Mouse (Mus musculus) forebrain, embryonic 11.5 days (tissue): Measurements from ENCODE around the gene Msi2. TPM values are rescaled to one million over a fixed set of nuclear protein-coding genes. Genes with fewer than 3 reads are reported as not detected.

Source experiments
- ATAC-seq: fragments of 200-750 bp; cut with Nextera tagmentation; replicated peaks from 2 replicates; pipeline ENCODE4 v1.8.0; 2017; ENCODE audit warnings: moderate TSS enrichment; ENCODE audit not compliant: low FRiP score
- DNase-seq: peaks from one replicate; pipeline ENCODE4 v3.0.0-alpha.2; 2017; ENCODE audit warnings: low spot score
- H3K27ac ChIP-seq: fragments of 300-500 bp; sonication (generic); 2 replicates; pipeline ENCODE4 v1.5.1; 2014; ENCODE audit warnings: low read depth, low read length
- H3K27me3 ChIP-seq: fragments of 300-500 bp; sonication (generic); 2 replicates; pipeline ENCODE4 v1.6.1; 2014; ENCODE audit warnings: mild to moderate bottlenecking, low read length, mixed read lengths; ENCODE audit not compliant: control insufficient read depth, insufficient read depth
- H3K36me3 ChIP-seq: fragments of 300-500 bp; sonication (generic); 2 replicates; pipeline ENCODE4 v1.6.1; 2014; ENCODE audit warnings: mild to moderate bottlenecking, low read length, moderate library complexity, mixed read lengths; ENCODE audit not compliant: control insufficient read depth, insufficient read depth
- H3K4me1 ChIP-seq: fragments of 300-500 bp; sonication (generic); replicated peaks from 2 replicates; pipeline ENCODE4 v1.6.1; 2014; ENCODE audit warnings: low read length, mixed read lengths; ENCODE audit not compliant: control insufficient read depth, insufficient read depth
- H3K4me2 ChIP-seq: fragments of 300-500 bp; sonication (generic); 2 replicates; pipeline ENCODE4 v1.6.1; 2014; ENCODE audit warnings: low read depth, mild to moderate bottlenecking, low read length, moderate library complexity, mixed read lengths; ENCODE audit not compliant: severe bottlenecking
- H3K4me3 ChIP-seq: fragments of 300-500 bp; sonication (generic); 2 replicates; pipeline ENCODE4 v1.5.1; 2014; ENCODE audit warnings: low read depth, low read length
- H3K9ac ChIP-seq: fragments of 300-500 bp; sonication (generic); 2 replicates; pipeline ENCODE4 v1.6.1; 2014; ENCODE audit warnings: low read length
- H3K9me3 ChIP-seq: fragments of 300-500 bp; sonication (generic); 2 replicates; pipeline ENCODE4 v1.6.1; 2016; ENCODE audit warnings: low read length, mixed read lengths; ENCODE audit not compliant: control insufficient read depth
- WGBS: fragments of 180-500 bp; shearing (Covaris S2); extraction: QIAGEN DNeasy Blood & Tissue Kit; methylation state at CpG from one replicate; pipeline ENCODE4 v1.1.7; 2014; 5-methylcytosine and 5-hydroxymethylcytosine counted together
- polyA plus RNA-seq: library from polyadenylated mRNA; unstranded; fragments of >200 nt; fragmentation: Nextera tagmentation; extraction: Ambion mirVana; gene quantifications from 2 replicates; pipeline ENCODE4 v1.2.1, GENCODE M21; 2014

The Msi2 gene
- polyA plus RNA-seq, 1 experiment from 2014 or later, result 26.2 TPM

DNA sequence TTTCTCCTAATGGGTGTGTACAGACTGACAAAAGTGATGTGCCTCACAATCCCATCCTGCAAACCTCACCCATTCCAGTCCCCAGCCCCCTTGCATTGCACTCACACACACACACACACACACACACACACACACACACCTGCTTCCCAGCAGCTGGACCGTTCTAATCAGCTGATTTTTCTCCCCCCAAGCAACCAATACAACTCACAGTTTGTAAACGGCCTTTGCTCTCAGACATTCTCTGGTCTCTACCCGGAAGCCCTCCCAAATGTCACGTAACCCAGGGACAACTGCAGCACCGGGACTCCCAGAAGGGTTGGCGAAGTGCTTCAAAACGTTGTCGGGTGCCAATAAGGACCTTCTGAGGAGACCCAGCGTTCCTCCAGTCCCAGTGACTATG lies 57.9 kb downstream of the Msi2 start:
- H3K9ac ChIP-seq, result no peak overlapping the region
- H3K4me3 ChIP-seq, result no peak overlapping the region
- 90% methylated on average over 9 of the region's 9 CpGs for WGBS
- ATAC-seq, result no peak
- no peaks in the 10 kb centered on the region for H3K27me3 ChIP-seq
- no peaks in the 10 kb centered on the region for H3K9me3 ChIP-seq
- no peaks in the 10 kb centered on the region; the same call in 1 of the 2 replicates for H3K36me3 ChIP-seq
- no peak for DNase-seq
- no peaks in the 10 kb centered on the region for H3K4me1 ChIP-seq
- H3K27ac ChIP-seq, result no peak overlapping the region
- H3K4me2 ChIP-seq, result no peak overlapping the region

DNA sequence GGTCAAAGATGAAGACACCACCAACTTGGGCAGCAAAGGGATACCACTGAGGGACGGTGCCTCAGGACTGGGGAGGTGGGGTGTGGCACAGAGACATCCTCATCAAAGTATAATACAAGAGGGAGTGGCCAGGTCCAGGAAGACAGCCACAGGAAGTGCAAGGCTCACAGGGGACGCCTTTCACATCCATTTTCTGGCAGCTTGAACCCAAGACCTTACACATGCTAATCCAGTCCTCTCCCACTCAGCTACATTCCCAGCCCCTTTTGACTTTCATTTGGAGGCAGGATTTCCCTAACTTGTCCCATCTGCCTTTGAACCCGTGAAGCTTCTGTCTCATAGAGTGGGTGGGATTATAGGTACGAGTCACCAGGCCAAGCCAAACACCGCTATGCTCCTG lies 59.4 kb downstream of the Msi2 start:
- H3K4me1 ChIP-seq, result no peaks in the 10 kb centered on the region
- 93% methylated on average over 5 of the region's 5 CpGs for WGBS
- no peaks in the 10 kb centered on the region for H3K9me3 ChIP-seq
- no peak overlapping the region for H3K4me3 ChIP-seq
- DNase-seq (no peak), ATAC-seq (no peak)
- no peak overlapping the region for H3K9ac ChIP-seq
- no peaks in the 10 kb centered on the region; the same call in 1 of the 2 replicates for H3K36me3 ChIP-seq
- no peak overlapping the region for H3K4me2 ChIP-seq
- H3K27me3 ChIP-seq, result no peaks in the 10 kb centered on the region
- H3K27ac ChIP-seq, result no peak overlapping the region

DNA sequence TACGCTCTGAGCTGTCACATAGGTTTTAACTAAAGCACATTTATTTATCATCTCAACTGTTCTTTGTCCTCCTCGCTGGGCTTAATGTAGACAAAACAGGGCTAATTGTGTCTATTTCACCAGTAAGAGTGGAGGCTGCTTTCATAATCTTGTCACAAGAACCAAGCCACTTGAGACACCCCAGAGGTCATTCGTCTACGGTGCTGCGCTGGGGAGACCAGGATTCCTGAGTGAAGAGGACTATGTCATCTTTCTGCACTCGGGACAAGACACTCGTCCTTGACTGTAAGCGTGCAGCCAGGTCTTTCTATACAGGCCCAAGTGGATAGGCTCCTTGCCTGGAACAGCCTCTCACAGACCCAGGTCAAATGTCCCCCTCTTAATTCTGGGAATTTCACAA lies 62.5 kb downstream of the Msi2 start:
- no peak for DNase-seq
- 78% methylated on average over 8 of the region's 8 CpGs for WGBS
- H3K4me1 ChIP-seq, result no peaks in the 10 kb centered on the region; the same call in 1 of the 2 replicates

DNA sequence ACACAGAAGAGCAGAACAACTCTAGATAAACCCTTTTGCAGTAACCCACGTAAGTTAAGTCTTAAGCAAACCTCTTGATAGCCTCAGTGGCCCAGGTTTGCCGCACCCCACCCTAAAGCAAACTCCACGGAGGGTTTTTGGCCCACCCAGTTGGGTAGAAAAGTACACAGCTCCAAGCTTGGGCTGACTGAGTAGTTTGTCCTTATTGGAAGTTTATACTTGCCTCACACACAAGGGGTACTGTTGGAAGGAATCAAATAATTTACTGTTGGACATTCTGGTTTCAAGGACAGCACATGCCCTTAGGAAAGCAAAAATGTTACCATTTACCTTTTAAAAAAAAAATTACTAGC lies 63.1 kb downstream of the Msi2 start:
- Histone ChIP-seq H3K27me3 (no peaks in the 10 kb centered on the region), H3K9ac (no peak overlapping the region), H3K4me1 (peaks cover 3% of the 10 kb centered on the region; the same call in 1 of the 2 replicates), H3K4me3 (no peak overlapping the region), H3K4me2 (no peak overlapping the region), H3K27ac (no peak overlapping the region), H3K36me3 (no peaks in the 10 kb centered on the region), H3K9me3 (no peaks in the 10 kb centered on the region)
- ATAC-seq, result no peak
- WGBS, result 91% methylated on average over 3 of the region's 3 CpGs
- no peak for DNase-seq

More for the DNA sequence above, 62.5 kb downstream of the Msi2 start:
- no peaks in the 10 kb centered on the region for H3K36me3 ChIP-seq
- no peaks in the 10 kb centered on the region for H3K9me3 ChIP-seq
- no peaks in the 10 kb centered on the region for H3K27me3 ChIP-seq
- no peak overlapping the region for H3K27ac ChIP-seq
- H3K4me3 ChIP-seq, result no peak overlapping the region
- H3K4me2 ChIP-seq, result no peak overlapping the region
- no peak overlapping the region for H3K9ac ChIP-seq
- no peak for ATAC-seq

DNA sequence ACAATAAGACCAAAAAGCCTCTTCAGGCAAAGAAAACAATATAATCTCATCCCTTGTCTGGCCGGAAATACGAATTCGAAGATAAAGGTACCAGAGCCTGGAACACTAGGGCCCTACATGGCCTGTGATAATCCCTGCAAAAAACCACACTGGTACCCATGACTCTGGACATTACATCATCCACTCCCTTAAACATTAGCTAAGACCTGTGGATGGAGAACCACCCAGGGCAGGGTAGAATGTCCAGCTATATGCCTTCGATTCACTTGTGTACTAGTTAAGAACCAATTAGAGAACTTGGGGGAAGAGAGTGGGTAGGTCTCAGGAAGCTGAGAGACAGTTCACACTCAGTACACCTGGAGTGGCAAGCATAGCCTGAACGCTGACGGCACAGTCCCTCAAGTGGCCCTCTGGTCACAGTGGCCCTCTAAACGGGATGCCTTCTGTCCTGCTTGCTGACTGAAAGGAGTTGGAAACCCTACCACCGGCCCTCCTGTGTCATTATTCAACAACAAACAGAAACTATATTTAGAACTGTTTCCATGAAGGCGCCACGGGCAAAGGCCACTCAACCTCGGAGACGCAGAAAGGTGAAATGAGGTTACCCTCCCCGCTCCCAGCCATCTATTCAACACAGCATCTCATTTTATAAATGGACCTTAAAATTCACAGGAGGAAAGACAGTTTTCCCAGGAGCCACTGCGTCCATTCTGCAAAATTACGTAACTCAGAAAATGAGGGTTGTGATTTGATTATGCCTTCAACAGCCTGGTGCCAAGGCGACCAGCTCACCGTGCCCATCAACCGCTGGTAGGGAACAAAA lies 63.7 kb downstream of the Msi2 start:
- Histone ChIP-seq H3K4me1 (peaks cover 3% of the 10 kb centered on the region; the same call in 1 of the 2 replicates), H3K9ac (no peak overlapping the region), H3K27me3 (no peaks in the 10 kb centered on the region), H3K36me3 (no peaks in the 10 kb centered on the region), H3K4me3 (no peak overlapping the region), H3K4me2 (no peak overlapping the region), H3K9me3 (no peaks in the 10 kb centered on the region), H3K27ac (no peak overlapping the region)
- WGBS, result 91% methylated on average over 18 of the region's 18 CpGs
- no peak for DNase-seq
- no peak for ATAC-seq

DNA sequence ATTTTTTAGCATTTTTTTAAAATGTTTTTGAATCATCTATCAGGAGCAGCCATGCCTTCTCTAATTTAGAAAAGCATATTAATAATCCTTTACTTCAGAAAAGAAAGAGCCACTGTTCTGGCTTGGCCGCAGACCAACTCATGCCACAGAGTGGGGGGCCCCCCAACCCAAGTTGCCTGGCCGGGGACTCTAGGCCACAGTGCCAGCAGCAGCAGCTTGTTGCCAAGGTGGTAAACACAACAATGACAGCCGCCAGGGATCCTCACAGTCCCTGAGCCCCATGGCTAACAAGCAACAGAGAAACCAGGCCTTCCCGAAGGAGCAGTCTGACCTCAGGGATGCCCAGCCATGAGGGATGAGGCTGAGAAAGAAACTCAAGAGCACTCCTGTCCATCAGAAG lies 68.0 kb downstream of the Msi2 start:
- Histone ChIP-seq H3K36me3 (no peaks in the 10 kb centered on the region), H3K9ac (no peak overlapping the region), H3K27ac (no peak overlapping the region), H3K4me1 (peaks cover 20% of the 10 kb centered on the region), H3K4me2 (no peak overlapping the region), H3K4me3 (no peak overlapping the region), H3K9me3 (no peaks in the 10 kb centered on the region), H3K27me3 (no peaks in the 10 kb centered on the region)
- no peak for ATAC-seq
- DNase-seq, result no peak
- WGBS, result 63% methylated on average over 4 of the region's 4 CpGs

DNA sequence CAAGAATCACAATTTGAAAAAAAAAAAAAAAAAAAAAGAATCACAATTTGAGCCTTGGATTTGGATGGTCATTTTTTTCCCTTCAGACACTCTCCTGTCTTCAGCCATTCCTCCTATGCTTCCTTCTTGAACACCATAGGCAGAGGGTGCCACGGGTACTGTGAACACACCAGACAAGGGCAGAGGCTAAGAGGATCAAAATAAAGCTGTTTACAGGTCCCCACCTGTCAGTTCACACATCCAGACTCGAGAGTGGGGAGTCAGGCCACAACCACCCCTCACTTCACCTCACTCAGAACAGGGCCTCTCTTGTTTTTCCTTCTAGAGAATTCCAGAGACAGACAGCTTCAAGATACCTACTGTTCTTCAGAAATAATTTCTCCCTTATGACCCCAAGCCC lies 69.3 kb downstream of the Msi2 start:
- Histone ChIP-seq H3K36me3 (no peaks in the 10 kb centered on the region), H3K9ac (no peak overlapping the region), H3K9me3 (no peaks in the 10 kb centered on the region), H3K27ac (no peak overlapping the region), H3K4me1 (peaks cover 22% of the 10 kb centered on the region), H3K4me2 (no peak overlapping the region), H3K4me3 (no peak overlapping the region), H3K27me3 (no peaks in the 10 kb centered on the region)
- WGBS, result 67% methylated on average over 2 of the region's 2 CpGs
- DNase-seq, result no peak
- ATAC-seq, result no peak

DNA sequence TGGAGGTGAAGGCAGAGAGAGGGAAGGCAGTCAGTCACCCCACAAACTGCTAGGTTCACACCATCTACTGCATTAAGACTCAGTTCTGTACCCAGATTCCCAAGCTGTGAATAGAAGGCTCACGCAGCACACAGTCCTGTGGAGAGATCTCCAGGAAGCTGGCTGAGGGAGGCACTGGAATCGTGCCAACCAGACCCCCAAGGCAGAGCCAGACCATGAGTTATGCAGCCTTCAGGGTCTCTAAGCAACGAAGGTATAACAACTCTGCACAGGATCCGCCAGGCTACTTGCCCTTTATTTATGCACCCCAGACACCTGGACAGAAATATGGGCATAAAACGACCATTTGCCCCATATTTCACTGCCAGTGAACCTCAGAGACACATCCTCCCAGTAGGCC lies 69.9 kb downstream of the Msi2 start:
- no peaks in the 10 kb centered on the region for H3K36me3 ChIP-seq
- H3K4me3 ChIP-seq, result no peak overlapping the region
- no peak overlapping the region for H3K9ac ChIP-seq
- no peak overlapping the region for H3K27ac ChIP-seq
- H3K4me2 ChIP-seq, result no peak overlapping the region
- ATAC-seq (no peak), DNase-seq (no peak)
- H3K27me3 ChIP-seq, result no peaks in the 10 kb centered on the region
- 83% methylated on average over 5 of the region's 5 CpGs for WGBS
- no peaks in the 10 kb centered on the region for H3K9me3 ChIP-seq
- H3K4me1 ChIP-seq, result peaks cover 22% of the 10 kb centered on the region

DNA sequence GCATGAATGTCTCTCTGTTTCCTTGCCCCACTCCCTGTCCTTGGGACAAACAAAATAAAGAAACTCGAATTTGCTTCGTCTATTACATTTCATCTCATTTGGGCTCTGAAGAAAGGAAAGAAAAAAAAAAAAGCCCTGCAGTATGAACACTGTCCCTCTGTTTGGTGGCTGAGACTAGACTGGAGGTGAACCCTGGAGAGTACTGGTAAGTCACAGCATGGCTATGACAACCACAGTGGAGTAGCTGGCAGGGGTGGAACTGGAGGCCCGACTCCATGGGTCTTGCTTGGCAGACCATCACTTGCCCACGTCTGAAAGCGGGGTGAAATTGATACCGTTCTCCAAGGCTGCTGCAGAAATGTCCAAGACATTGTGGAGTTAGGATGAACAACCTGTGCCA lies 71.8 kb downstream of the Msi2 start:
- DNase-seq, result no peak
- no peak overlapping the region for H3K4me3 ChIP-seq
- ATAC-seq, result no peak
- no peaks in the 10 kb centered on the region for H3K36me3 ChIP-seq
- no peak overlapping the region for H3K4me2 ChIP-seq
- 84% methylated on average over 6 of the region's 6 CpGs for WGBS
- H3K9ac ChIP-seq, result no peak overlapping the region
- no peaks in the 10 kb centered on the region for H3K9me3 ChIP-seq
- peaks cover 22% of the 10 kb centered on the region for H3K4me1 ChIP-seq
- no peaks in the 10 kb centered on the region for H3K27me3 ChIP-seq
- H3K27ac ChIP-seq, result peak overlapping the region; percentile 74; the same call in 1 of the 2 replicates
